Mouse (Mus musculus): ENCODE data around the gene Aplp2.
"Not testable (repeated sequence)": the region's sequence is repeated elsewhere in the genome, so short reads cannot be mapped to it uniquely, and the experiment has no call there.

Gene Aplp2

GRCm38 (mm10) chr9:31181291-31182085 lies 30.1 kb downstream of the Aplp2 start:
- no peak for DNase-seq (ENCODE audit: low spot score in 2 of 2)

GRCm38 (mm10) chr9:31177692-31178091 lies 33.9 kb downstream of the Aplp2 start:
- DNase-seq (ENCODE audit: low spot score in 2 of 2): no peak

GRCm38 (mm10) chr9:31176379-31177130 lies 35.1 kb downstream of the Aplp2 start:
- no peak for DNase-seq (ENCODE audit: low spot score in 2 of 2)

- DNase-seq (ENCODE audit: low spot score in 2 of 2): no peak
Measured at GRCm38 (mm10) chr9:31175978-31176377, 35.6 kb downstream of the Aplp2 start.

- no peak for DNase-seq (ENCODE audit: low spot score in 2 of 2)
Measured at GRCm38 (mm10) chr9:31175346-31175745, 36.3 kb downstream of the Aplp2 start.

GRCm38 (mm10) chr9:31168356-31169093 lies 43.1 kb downstream of the Aplp2 start:
- DNase-seq (ENCODE audit: low spot score in 2 of 2): no peak

GRCm38 (mm10) chr9:31167305-31167704 lies 44.3 kb downstream of the Aplp2 start:
- DNase-seq (ENCODE audit: low spot score in 2 of 2): no peak

- not testable (repeated sequence) for DNase-seq (ENCODE audit: low spot score in 2 of 2)
Measured at GRCm38 (mm10) chr9:31165505-31165904, 46.1 kb downstream of the Aplp2 start.

GRCm38 (mm10) chr9:31163327-31163726 lies 48.3 kb downstream of the Aplp2 start:
- DNase-seq (ENCODE audit: low spot score in 2 of 2): no peak

- DNase-seq (ENCODE audit: low spot score in 2 of 2): no peak
Measured at GRCm38 (mm10) chr9:31162911-31163310, 48.7 kb downstream of the Aplp2 start.

- DNase-seq (ENCODE audit: low spot score in 2 of 2): peak in 1 of 2 experiments; percentile 11
Measured at GRCm38 (mm10) chr9:31159910-31160309, 51.7 kb downstream of the Aplp2 start.

GRCm38 (mm10) chr9:31156594-31156993 lies 55.0 kb downstream of the Aplp2 start:
- no peak for DNase-seq (ENCODE audit: low spot score in 2 of 2)

GRCm38 (mm10) chr9:31151050-31151449 lies 60.6 kb downstream of the Aplp2 start:
- peak in 1 of 2 experiments; percentile 37 for DNase-seq (ENCODE audit: low spot score in 2 of 2)

- DNase-seq (ENCODE audit: low spot score in 2 of 2): no peak
Measured at GRCm38 (mm10) chr9:31148135-31148534, 63.5 kb downstream of the Aplp2 start.

- no peak for DNase-seq (ENCODE audit: low spot score in 2 of 2)
Measured at GRCm38 (mm10) chr9:31145272-31145925, 66.2 kb downstream of the Aplp2 start.

GRCm38 (mm10) chr9:31142924-31143323 lies 68.7 kb downstream of the Aplp2 start:
- no peak for DNase-seq (ENCODE audit: low spot score in 2 of 2)

GRCm38 (mm10) chr9:31133131-31133530 lies 78.5 kb downstream of the Aplp2 start:
- no peak for DNase-seq (ENCODE audit: low spot score in 2 of 2)

GRCm38 (mm10) chr9:31131205-31131968 lies 80.2 kb downstream of the Aplp2 start, which contains the start of gene St14:
TSS of gene St14 (minus strand) at chr9:31131853.
- peak; percentile 14 to 41 for DNase-seq (ENCODE audit: low spot score in 2 of 2)

GRCm38 (mm10) chr9:31130357-31131204 lies 81.0 kb downstream of the Aplp2 start:
- no peak for DNase-seq (ENCODE audit: low spot score in 2 of 2)

- DNase-seq (ENCODE audit: low spot score in 2 of 2): no peak
Measured at GRCm38 (mm10) chr9:31129956-31130355, 81.7 kb downstream of the Aplp2 start.
